Mouse (Mus musculus) layer of hippocampus, adult 18-20 months (tissue): ENCODE data around the gene Smad1. TPM values are rescaled to one million over a fixed set of nuclear protein-coding genes. Genes with fewer than 3 reads are reported as not detected.

ENCODE experiments used
- DNase-seq, 2 experiments: peaks; one replicate each; pipeline ENCODE4 v3.0.0; 2022; ENCODE audit warnings: low spot score in 2 of 2
- total RNA-seq, 2 experiments: library from RNA; stranded (reverse); gene quantifications; 2 replicates each; pipeline ENCODE4 v1.2.3; 2021

The Smad1 gene
- total RNA-seq, 2 experiments from 2014 or later: 25.0 to 28.3 TPM

DNA sequence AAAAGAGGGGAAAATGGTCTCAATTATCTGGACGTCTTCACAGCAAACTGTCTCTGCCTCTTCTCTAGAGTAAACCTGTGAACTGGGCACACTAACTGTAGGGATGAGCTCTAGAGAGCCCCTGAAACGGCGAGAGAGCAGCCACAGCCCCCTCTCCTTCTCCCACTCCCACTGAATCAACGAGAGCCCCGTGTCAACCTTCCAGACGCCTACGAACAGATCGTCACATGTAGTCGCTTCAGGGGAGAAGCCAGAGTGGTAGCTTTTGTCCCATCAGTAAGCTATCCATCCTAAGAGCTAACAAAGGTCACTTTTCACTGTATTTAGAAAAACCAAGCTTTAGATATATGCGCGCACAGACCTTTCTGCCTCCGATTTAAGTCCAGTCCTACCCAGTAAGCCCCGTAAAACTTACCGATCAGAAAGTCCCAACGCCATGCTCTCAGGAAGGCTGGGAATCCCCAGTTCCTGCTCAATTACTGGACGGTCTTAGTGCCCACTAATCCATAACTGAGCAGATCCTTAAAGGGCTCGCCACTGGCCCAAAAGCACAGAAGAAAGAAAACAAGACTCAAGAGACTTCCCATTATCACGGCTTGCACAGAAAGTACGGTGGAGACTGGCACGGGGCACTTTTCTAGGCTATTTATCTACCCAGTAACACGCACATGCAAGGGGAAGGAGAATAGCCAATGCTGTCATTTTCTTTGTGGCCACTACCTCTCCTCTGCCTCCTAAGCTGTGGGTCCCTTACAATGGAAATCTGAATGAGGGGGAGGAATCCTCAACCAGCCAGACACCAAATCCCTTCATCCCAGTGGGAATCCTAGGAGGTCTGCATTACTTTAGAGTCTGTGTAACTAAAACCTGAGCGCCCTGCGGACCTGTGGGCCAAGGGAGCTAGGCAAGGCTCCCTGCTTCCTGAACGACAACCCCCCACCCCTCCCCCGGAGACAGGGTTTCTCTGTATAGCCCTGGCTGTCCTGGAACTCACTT lies 14.7 kb downstream of the Smad1 start:
- DNase-seq: no peak

GRCm38 (mm10) chr8:79382857-79383262 lies 16.5 kb downstream of the Smad1 start:
- DNase-seq: no peak

DNA sequence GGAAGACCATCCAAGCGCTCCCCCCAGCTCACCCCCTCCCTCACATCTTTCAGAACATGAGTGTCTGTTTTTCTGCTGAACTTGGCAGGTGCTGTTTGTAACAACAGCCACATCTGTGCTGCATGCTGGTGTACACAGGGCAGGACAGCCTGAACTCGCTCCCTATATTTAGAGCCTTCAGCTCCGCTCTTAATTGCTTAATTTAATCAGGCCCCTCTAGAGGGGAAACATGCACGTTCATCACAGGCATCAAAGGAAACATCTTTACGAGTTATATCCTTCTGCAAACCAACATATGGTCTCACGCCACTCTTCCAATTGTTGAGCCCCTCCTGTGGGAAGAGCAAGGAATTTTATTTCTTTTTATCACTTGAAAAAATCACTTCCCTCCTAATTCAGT lies 17.5 kb downstream of the Smad1 start:
- no peak for DNase-seq

- no peak for DNase-seq
Observed at GRCm38 (mm10) chr8:79380386-79380785, 18.9 kb downstream of the Smad1 start.

DNA sequence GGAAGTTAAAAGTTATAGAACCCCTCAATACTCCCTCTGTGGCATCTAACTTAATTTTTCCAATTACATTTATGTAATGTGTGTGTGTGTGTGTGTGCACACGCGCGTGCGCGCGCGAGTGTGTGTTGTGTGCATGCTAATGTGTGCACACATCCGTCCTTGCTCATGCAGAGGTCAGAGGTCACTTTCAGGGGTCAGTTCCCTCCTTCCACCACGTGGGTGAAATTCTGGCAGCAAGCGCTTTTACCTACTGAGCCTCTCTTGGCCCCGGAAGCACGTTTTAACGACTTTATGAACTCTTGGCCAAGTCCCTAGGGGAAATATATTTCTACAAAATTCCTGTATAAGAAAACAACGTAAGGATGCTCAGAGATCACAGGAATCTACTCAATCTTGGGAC lies 19.3 kb downstream of the Smad1 start:
- no peak for DNase-seq

GRCm38 (mm10) chr8:79376648-79377047 lies 22.7 kb downstream of the Smad1 start:
- DNase-seq: no peak

DNA sequence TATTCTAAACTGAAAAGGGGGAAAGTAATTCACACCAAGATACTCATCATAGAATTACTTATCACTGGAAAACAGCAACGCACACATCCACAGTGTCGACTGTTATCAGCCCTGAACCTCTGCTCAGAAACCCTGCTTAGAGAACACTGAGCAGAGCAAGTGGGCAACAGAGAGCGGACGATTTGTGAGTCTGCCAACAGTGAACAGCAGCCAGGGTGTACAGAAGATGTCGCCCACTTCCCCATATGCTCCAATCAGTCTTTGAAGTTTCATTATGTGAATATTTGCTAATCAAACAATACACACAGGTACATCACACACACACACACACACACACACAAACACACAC lies 23.6 kb downstream of the Smad1 start:
- peak; percentile 54 to 87 for DNase-seq

GRCm38 (mm10) chr8:79375074-79375774 lies 24.1 kb downstream of the Smad1 start:
- no peak for DNase-seq

DNA sequence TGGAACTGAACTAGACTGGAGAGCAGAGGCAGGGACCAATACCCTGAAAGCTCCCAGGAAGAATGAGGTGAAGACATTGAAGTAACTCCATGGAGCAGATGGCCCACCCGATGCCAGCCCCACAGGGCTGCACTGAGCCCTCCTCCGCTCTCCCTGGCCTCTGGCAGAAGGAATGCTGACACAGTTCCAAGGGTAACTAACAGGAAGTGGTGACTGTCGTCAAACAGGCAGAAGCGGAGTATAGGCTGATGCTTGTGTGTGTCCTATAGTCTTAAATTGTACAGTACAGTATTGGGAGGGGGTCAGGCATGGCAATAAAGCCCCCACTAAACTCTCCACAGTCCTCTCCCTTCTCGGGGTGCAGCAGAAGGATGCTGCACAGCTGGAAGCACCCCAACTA lies 24.9 kb downstream of the Smad1 start:
- DNase-seq: no peak

DNA sequence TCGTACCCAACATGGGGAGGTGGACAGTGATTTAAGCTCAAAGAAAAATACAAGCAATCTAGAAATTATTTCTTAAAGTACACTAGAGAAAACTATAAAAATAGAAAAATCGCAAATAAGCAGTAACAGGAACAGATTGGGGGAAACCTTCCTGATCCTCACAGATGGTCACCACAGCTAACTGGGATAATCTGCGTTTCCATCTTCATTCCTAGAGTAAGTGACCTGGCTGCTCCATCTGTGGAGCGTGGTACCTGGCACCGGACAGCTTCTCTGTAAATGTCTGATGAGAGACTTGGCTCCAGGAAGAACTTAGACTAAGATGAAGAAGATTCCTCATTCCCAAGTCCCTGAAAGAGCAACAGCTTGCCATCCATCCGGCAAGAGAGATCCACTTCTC lies 25.8 kb downstream of the Smad1 start:
- no peak for DNase-seq

- DNase-seq: no peak
Observed at GRCm38 (mm10) chr8:79372960-79373359, 26.4 kb downstream of the Smad1 start.

- DNase-seq: no peak
Observed at GRCm38 (mm10) chr8:79372521-79372920, 26.8 kb downstream of the Smad1 start.

DNA sequence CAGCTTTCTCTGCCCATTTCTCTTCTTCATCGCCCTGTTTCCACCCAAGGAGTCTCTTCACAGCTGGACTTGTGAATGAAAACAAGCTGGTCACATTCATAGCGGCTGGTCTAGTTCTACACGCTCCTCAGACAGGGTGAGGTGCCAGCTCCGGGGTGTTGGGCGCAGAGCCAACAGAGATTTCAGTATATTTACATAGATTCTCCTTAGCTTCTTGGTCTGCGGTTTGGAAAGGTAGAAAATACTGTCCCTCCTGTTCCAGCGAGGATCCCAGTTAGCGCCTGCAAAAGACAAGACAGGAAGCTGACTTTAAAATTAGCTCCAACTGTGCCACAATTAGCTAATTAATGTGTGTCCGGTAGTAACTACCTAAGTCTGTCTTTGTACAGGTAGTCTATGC lies 27.2 kb downstream of the Smad1 start:
- no peak for DNase-seq

GRCm38 (mm10) chr8:79370646-79371290 lies 28.6 kb downstream of the Smad1 start:
- DNase-seq: no peak

GRCm38 (mm10) chr8:79369163-79369562 lies 30.2 kb downstream of the Smad1 start:
- peak in 1 of 2 experiments; percentile 36 for DNase-seq

GRCm38 (mm10) chr8:79367959-79368358 lies 31.4 kb downstream of the Smad1 start:
- DNase-seq: no peak

DNA sequence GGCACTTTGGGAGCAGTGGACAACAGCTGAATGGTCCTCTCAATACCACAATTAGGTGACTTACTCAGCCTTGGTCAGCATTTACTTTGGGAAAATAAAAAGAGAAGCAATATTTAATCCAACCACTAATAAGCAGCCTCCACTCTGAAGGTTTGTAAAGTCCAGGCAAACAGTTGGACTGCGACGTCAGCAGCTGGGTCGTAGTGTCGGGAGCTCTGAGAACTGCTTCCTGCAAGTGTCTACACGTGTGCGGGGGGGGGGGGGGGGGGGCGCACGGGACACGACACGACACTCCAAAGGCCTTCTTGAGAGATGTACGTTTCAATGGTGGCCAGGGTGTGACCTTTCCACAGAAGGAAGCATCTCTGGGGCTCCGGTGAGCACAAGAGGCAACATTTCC lies 32.0 kb downstream of the Smad1 start:
- DNase-seq: no peak

- DNase-seq: no peak
Observed at GRCm38 (mm10) chr8:79366227-79366626, 33.1 kb downstream of the Smad1 start.

DNA sequence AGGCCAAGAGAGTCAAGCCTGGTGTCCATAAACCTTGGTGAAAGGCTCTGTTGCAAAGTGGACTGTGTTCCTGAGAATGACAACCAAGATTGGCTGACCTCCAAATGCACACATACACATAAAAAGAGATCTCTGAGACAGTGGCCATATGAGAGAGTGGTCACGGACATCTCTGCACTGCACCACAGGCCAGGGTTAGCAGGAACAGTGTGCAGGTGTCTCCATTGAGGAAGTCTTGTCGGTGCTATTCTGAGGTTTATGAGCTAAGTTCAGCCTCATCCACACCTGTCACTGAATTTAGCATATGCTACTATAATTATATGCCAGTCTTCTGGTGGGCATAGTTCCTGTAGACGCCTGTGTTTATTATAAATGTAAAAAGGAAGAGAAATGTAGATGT lies 33.6 kb downstream of the Smad1 start:
- no peak for DNase-seq

- no peak for DNase-seq
Observed at GRCm38 (mm10) chr8:79364806-79365205, 34.5 kb downstream of the Smad1 start.

DNA sequence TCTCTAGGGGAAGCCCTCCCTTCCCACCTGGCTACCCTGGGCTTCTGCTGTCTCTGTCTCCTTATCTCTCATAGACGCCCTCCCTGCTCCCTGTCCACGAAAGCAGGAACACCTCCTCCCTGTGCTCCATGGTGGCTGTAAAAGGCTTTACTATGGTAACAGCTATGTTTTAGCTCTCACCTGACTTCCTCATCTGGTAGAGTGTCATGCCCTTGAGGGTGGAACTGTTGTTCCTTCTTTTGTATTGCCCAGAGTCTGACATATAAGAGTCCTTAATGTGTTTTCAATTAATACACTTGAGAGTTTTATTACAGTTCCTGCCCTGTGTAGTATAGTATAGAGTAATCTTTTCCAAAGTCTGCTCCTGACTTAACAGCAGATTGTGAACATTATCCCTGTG lies 36.9 kb downstream of the Smad1 start:
- no peak for DNase-seq
